In the genomic region with DNA sequence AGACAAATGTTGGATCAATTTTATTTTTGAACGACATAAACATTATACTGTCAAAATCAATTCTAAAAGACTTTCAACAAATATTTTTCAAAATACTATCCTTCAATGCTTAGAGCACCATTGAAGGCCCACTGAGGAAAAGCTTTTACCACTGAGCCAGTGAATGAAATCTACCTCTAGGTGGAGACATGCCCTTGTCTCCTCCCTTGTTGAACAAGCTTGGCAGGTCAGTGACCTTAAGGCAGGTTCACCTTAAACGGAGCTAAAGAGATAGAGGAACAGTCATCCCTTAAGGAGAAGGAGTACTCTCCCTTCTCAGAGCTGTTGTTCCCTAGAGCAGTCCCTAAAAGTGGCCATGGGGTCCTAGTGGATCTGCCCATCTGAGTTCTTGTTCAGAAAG, we compare ENCODE assay signal across 26 mouse cellular contexts.
DNase-seq lines count a peak whose midpoint lies in the region; ATAC-seq and TF ChIP-seq lines count a peak whose summit lies in the region.
"Had no signal": no experiment of that assay in that cellular context is flagged by ENCODE, and none has a peak within 500 bp of the region (broad histone marks: within the 10 kb centered on the region; RNA-seq: fewer than 3 reads in every experiment).

No protein-coding gene starts in this region.

- H3K4me1 ChIP-seq in intestine, postnatal 0 days (replicated peaks; ENCODE audit: control insufficient read depth, insufficient read depth, low read length) = no peaks in the 10 kb centered on the region
- no peaks in the 10 kb centered on the region for H3K4me1 ChIP-seq in intestine, embryonic 15.5 days (replicated peaks)
- no peaks in the 10 kb centered on the region; a peak in 1 of 4 replicates for H3K4me1 ChIP-seq in CH12.LX (ENCODE audit: control insufficient read depth in 1 of 2, insufficient read depth in 2 of 2)
- no peaks in the 10 kb centered on the region for H3K4me1 ChIP-seq in kidney, embryonic 14.5 days (ENCODE audit: control insufficient read depth, insufficient read depth, low read length)
- H3K4me1 ChIP-seq: forebrain, embryonic 10.5 days; forebrain, embryonic 13.5 days had no signal

- H3K9ac ChIP-seq in intestine, postnatal 0 days (ENCODE audit: low read depth, low read length) = no peak overlapping the region
- H3K9ac ChIP-seq in intestine, embryonic 15.5 days = no peak overlapping the region
- no peak overlapping the region for H3K9ac ChIP-seq in CH12.LX (ENCODE audit: insufficient read depth, low read depth)
- no peak overlapping the region for H3K9ac ChIP-seq in kidney, embryonic 14.5 days (ENCODE audit: low read depth, low read length)
- H3K9ac ChIP-seq: forebrain, embryonic 13.5 days; hindbrain, embryonic 14.5 days had no signal

- no peaks in the 10 kb centered on the region for H3K27me3 ChIP-seq in intestine, postnatal 0 days (replicated peaks; ENCODE audit: control insufficient read depth, insufficient read depth, low read length)
- no peaks in the 10 kb centered on the region for H3K27me3 ChIP-seq in intestine, embryonic 15.5 days (replicated peaks)
- no peaks in the 10 kb centered on the region for H3K27me3 ChIP-seq in CH12.LX (replicated peaks)
- H3K27me3 ChIP-seq in kidney, embryonic 14.5 days (ENCODE audit: control insufficient read depth, insufficient read depth, low read length) = no peaks in the 10 kb centered on the region
- H3K27me3 ChIP-seq: forebrain, embryonic 13.5 days had no signal

- in situ Hi-C loops in CH12.LX (cut with MboI; ENCODE audit: low pct_ligation_motif_present, low pct_unique_long_range_greater_than_20kb, low sequenced_read_pairs) = no loop called here

- no peak overlapping the region for H3K27ac ChIP-seq in gastrocnemius, adult 2 months
- H3K27ac ChIP-seq in intestine, postnatal 0 days (ENCODE audit: low read depth, low read length) = no peak overlapping the region
- H3K27ac ChIP-seq in intestine, embryonic 15.5 days = no peak overlapping the region
- no peak overlapping the region for H3K27ac ChIP-seq in CH12.LX (ENCODE audit: insufficient read depth, low read depth)
- H3K27ac ChIP-seq in kidney, embryonic 14.5 days (ENCODE audit: low read depth, low read length) = no peak overlapping the region
- H3K27ac ChIP-seq: forebrain, embryonic 10.5 days; forebrain, embryonic 13.5 days; hindbrain, embryonic 14.5 days; hindbrain, postnatal 0 days had no signal

- TF ChIP-seq POLR2A in CH12.LX (IDR thresholded peaks at IDR 0.05; ENCODE audit: low read depth, low read length) = no peak

- peak; percentile 52 for TF ChIP-seq RAD21 in CH12.LX (IDR thresholded peaks at IDR 0.05; ENCODE audit: low read depth, low read length)

- no peaks in the 10 kb centered on the region for H3K36me3 ChIP-seq in intestine, postnatal 0 days (ENCODE audit: control insufficient read depth, insufficient read depth)
- H3K36me3 ChIP-seq in intestine, embryonic 15.5 days = no peaks in the 10 kb centered on the region
- no peaks in the 10 kb centered on the region for H3K36me3 ChIP-seq in CH12.LX (replicated peaks in 1 of 2; ENCODE audit: control insufficient read depth in 1 of 2, insufficient read depth in 1 of 2, low read length in 1 of 2)
- H3K36me3 ChIP-seq in kidney, embryonic 14.5 days (ENCODE audit: control insufficient read depth, insufficient read depth, low read length) = no peaks in the 10 kb centered on the region
- H3K36me3 ChIP-seq: forebrain, embryonic 10.5 days had no signal

- no peak overlapping the region for H3K4me3 ChIP-seq in gastrocnemius, adult 2 months
- no peak overlapping the region for H3K4me3 ChIP-seq in intestine, postnatal 0 days (ENCODE audit: low read depth, low read length)
- no peak overlapping the region for H3K4me3 ChIP-seq in intestine, embryonic 15.5 days (replicated peaks)
- no peak overlapping the region for H3K4me3 ChIP-seq in CH12.LX (replicated peaks in 1 of 3; ENCODE audit: low read depth in 2 of 3, low read length in 2 of 3, poor library complexity in 1 of 3)
- H3K4me3 ChIP-seq in kidney, embryonic 14.5 days (ENCODE audit: low read length) = no peak overlapping the region
- H3K4me3 ChIP-seq: forebrain, embryonic 10.5 days; forebrain, embryonic 13.5 days had no signal

- H3K79me2 ChIP-seq in CH12.LX (replicated peaks; ENCODE audit: control insufficient read depth, extremely low read depth, insufficient read depth, poor library complexity, severe bottlenecking) = no peaks in the 10 kb centered on the region

- 30% methylated on average over 2 of the region's 2 CpGs for WGBS in intestine, postnatal 0 days
- 44% methylated on average over 2 of the region's 2 CpGs for WGBS in intestine, embryonic 15.5 days
- 42% methylated on average over 2 of the region's 2 CpGs for WGBS in kidney, embryonic 14.5 days

- no peak overlapping the region for H3K4me2 ChIP-seq in intestine, postnatal 0 days (replicated peaks; ENCODE audit: low read depth)
- no peak overlapping the region for H3K4me2 ChIP-seq in intestine, embryonic 15.5 days (replicated peaks)
- H3K4me2 ChIP-seq in CH12.LX (ENCODE audit: insufficient read depth, low read depth, poor library complexity, severe bottlenecking) = no peak overlapping the region
- no peak overlapping the region for H3K4me2 ChIP-seq in kidney, embryonic 14.5 days (replicated peaks; ENCODE audit: low read depth, low read length)
- H3K4me2 ChIP-seq: forebrain, embryonic 13.5 days; heart, embryonic 11.5 days; hindbrain, embryonic 14.5 days had no signal

- TF ChIP-seq EP300 in CH12.LX (IDR thresholded peaks at IDR 0.05; ENCODE audit: low read length) = no peak

- DNase-seq in gastrocnemius, adult 2 months = no peak
- no peak for DNase-seq in gastrocnemius, postnatal 36 days
- DNase-seq in CH12.LX (ENCODE audit: extremely low read depth) (peak; percentile 4), ZHBTc4 (ENCODE audit: low read depth, low spot score) (peak; percentile 12)
- no peak for DNase-seq in urinary bladder, postnatal 4 days (ENCODE audit: low spot score in 2 of 2)
- DNase-seq: adrenal gland, adult 2 months; adrenal gland, postnatal 14 days; cerebellum, adult 11-12 months; cerebellum, adult 8-10 months; cerebellum, postnatal 10 days; cerebellum, postnatal 36 days; gastrocnemius, postnatal 14 days; heart, adult 18-20 months; heart, postnatal 10 days; heart, postnatal 36 days; kidney, adult 11 months had no signal

- dilution Hi-C loops in CH12.LX (cut with MboI; ENCODE audit: extremely low pct_ligation_motif_present, extremely low pct_unique_long_range_greater_than_20kb, low sequenced_read_pairs) = no loop called here

- no peaks in the 10 kb centered on the region for H3K9me3 ChIP-seq in intestine, postnatal 0 days (ENCODE audit: control insufficient read depth)
- H3K9me3 ChIP-seq in intestine, embryonic 15.5 days = no peaks in the 10 kb centered on the region
- peaks cover 2% of the 10 kb centered on the region for H3K9me3 ChIP-seq in CH12.LX (replicated peaks; ENCODE audit: low read length)
- no peaks in the 10 kb centered on the region for H3K9me3 ChIP-seq in kidney, embryonic 14.5 days (ENCODE audit: control insufficient read depth, low read length)
- H3K9me3 ChIP-seq: forebrain, embryonic 13.5 days had no signal

- TF ChIP-seq CTCF in gastrocnemius, adult 2 months (IDR thresholded peaks at IDR 0.05) = peak; percentile 27
- TF ChIP-seq CTCF in intestine, postnatal 0 days (IDR thresholded peaks at IDR 0.05; ENCODE audit: low read depth) = peak; percentile 48
- TF ChIP-seq CTCF in CH12.LX (conservative IDR thresholded peaks at IDR 0.05 in 1 of 2, IDR thresholded peaks at IDR 0.05 in 1 of 2; ENCODE audit: low read depth in 2 of 2, low read length in 2 of 2) = peak in 1 of 2 experiments; percentile 59; a peak in 2 of 4 replicates

- no peak for ATAC-seq in intestine, postnatal 0 days
- ATAC-seq in intestine, embryonic 15.5 days = no peak
- no peak for ATAC-seq in kidney, embryonic 14.5 days (ENCODE audit: low FRiP score, low TSS enrichment)
- ATAC-seq: forebrain, embryonic 13.5 days; forebrain, embryonic 16.5 days; hindbrain, postnatal 0 days; inflammation-experienced regulatory T-cells, adult 6 months had no signal

- intact Hi-C loops in gastrocnemius, adult 2 months (cut with DNase I) = no loop called here
- intact Hi-C loops in gastrocnemius, postnatal 36 days (cut with DNase I) = no loop called here

TF ChIP-seq in CH12.LX, 34 proteins besides CTCF, POLR2A, EP300 and RAD21:
- TF ChIP-seq SMC3 (IDR thresholded peaks at IDR 0.05; ENCODE audit: low read depth, low read length) = peak; percentile 32
- no peak for TF ChIP-seq MYC (IDR thresholded peaks at IDR 0.05; ENCODE audit: low read depth, low read length)
TF ChIP-seq in CH12.LX: peak in this region for 1.

Comparison
In these comparisons a context has a peak if more than half of its experiments do, and no peak if none do; other contexts are left out.
1. DNase-seq: peak in CH12.LX (single experiment) and ZHBTc4 (single experiment); none in gastrocnemius, adult 2 months (single experiment), gastrocnemius, postnatal 36 days (0 of 2) and urinary bladder, postnatal 4 days (0 of 2).